Mouse (Mus musculus) liver, embryonic 16.5 days (tissue): ENCODE measurements around the gene Vps25. TPM values are rescaled to one million over a fixed set of nuclear protein-coding genes. Genes with fewer than 3 reads are reported as not detected.

ENCODE experiments used
- ATAC-seq: fragments of 200-750 bp; cut with Nextera tagmentation; 2 replicates; pipeline ENCODE4 v1.8.0; 2017; ENCODE audit warnings: low read depth, mild to moderate bottlenecking, moderate number of reproducible peaks, moderate library complexity
- H3K27ac ChIP-seq: fragments of 300-500 bp; sonication (generic); 2 replicates; pipeline ENCODE4 v1.5.1; 2014; ENCODE audit warnings: mild to moderate bottlenecking, low read length
- H3K27me3 ChIP-seq: fragments of 300-500 bp; sonication (generic); 2 replicates; pipeline ENCODE4 v1.6.1; 2014; ENCODE audit warnings: low read depth, low read length, mixed read lengths; ENCODE audit not compliant: control insufficient read depth, insufficient read depth
- H3K36me3 ChIP-seq: fragments of 300-500 bp; sonication (generic); 2 replicates; pipeline ENCODE4 v1.6.1; 2014; ENCODE audit warnings: mild to moderate bottlenecking; ENCODE audit not compliant: control insufficient read depth, insufficient read depth
- H3K4me1 ChIP-seq: fragments of 300-500 bp; sonication (generic); 2 replicates; pipeline ENCODE4 v1.6.1; 2014; ENCODE audit warnings: low read depth, low read length, mixed read lengths; ENCODE audit not compliant: control insufficient read depth
- H3K4me2 ChIP-seq: fragments of 300-500 bp; sonication (generic); 2 replicates; pipeline ENCODE4 v1.6.1; 2014; ENCODE audit warnings: low read depth, low read length, mixed read lengths
- H3K4me3 ChIP-seq: fragments of 300-500 bp; sonication (generic); 2 replicates; pipeline ENCODE4 v1.5.1; 2014; ENCODE audit warnings: low read depth, mild to moderate bottlenecking, low read length
- H3K9ac ChIP-seq: fragments of 300-500 bp; sonication (generic); 2 replicates; pipeline ENCODE4 v1.6.1; 2014; ENCODE audit warnings: low read depth, low read length
- H3K9me3 ChIP-seq: fragments of 300-500 bp; sonication (generic); replicated peaks from 2 replicates; pipeline ENCODE4 v1.6.1; 2016; ENCODE audit warnings: low read length; ENCODE audit not compliant: control insufficient read depth
- WGBS: fragments of 180-500 bp; shearing (Covaris S2); extraction: QIAGEN DNeasy Blood & Tissue Kit; methylation state at CpG from one replicate; pipeline ENCODE4 v1.1.7; 2014; ENCODE audit not compliant: insufficient replicate concordance; 5-methylcytosine and 5-hydroxymethylcytosine counted together
- polyA plus RNA-seq: library from polyadenylated mRNA; unstranded; fragments of >200 nt; fragmentation: Nextera tagmentation; extraction: Ambion mirVana; gene quantifications from 2 replicates; pipeline ENCODE4 v1.2.1, GENCODE M21; 2015

Gene Vps25
- polyA plus RNA-seq, 1 experiment from 2014 or later, result 75.2 TPM

DNA sequence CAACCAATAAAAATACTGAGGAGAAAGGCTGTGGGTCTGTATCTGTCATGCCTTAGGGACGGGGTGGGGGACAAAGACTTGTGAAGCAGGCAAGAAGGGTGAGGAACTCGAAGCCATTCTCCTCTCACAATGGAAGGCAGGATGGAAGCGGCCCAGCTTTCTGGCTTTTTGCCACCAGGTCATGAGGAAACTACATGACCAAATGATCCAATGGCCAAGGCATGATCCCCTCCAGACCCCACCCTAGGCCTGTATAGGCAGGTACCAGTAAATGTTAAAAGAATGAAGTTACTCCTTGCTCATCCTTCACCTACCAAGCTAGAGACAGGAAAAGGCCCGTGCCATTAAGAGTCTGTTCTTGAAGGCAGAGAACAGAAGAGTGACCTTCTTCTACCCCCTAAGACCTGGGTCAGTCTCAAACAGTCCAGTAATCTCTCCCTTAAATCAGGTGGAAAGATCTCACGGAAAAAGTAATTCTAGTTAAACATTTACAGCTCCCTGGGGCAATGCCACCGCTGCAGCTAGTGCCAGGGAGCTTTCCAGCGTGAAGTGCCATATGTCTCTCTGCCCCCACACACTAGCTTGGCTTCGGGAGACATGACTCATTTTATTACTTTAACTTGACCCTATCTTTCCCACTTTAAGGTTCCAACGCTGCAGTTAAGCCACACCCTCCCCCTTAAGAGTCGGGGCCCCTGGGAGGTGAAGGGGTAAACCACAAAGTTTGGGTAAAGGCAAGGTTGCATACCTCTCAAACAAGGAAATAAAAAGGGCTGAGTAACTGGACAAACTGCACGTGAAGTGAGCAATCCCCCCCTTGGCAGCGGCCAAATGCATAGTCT, 24.1 kb downstream of the Vps25 start:
- peak overlapping the region; percentile 74 for H3K4me3 ChIP-seq
- peak overlapping the region; percentile 76 for H3K9ac ChIP-seq
- ATAC-seq, result no peak
- peaks cover 2% of the 10 kb centered on the region; the same call in 1 of the 2 replicates for H3K36me3 ChIP-seq
- 40% methylated on average over 12 of the region's 12 CpGs for WGBS
- H3K9me3 ChIP-seq, result no peaks in the 10 kb centered on the region
- peak overlapping the region; percentile 66 for H3K4me2 ChIP-seq
- no peaks in the 10 kb centered on the region for H3K27me3 ChIP-seq
- H3K27ac ChIP-seq, result peak overlapping the region; percentile 61; the same call in 1 of the 2 replicates
- peaks cover 21% of the 10 kb centered on the region for H3K4me1 ChIP-seq

- Histone ChIP-seq H3K36me3 (peaks cover 2% of the 10 kb centered on the region; the same call in 1 of the 2 replicates), H3K4me1 (peaks cover 21% of the 10 kb centered on the region), H3K4me2 (peak within 1 kb of the TSS; percentile 66), H3K9ac (peak within 1 kb of the TSS; percentile 76), H3K9me3 (no peaks in the 10 kb centered on the region), H3K27me3 (no peaks in the 10 kb centered on the region), H3K4me3 (peak within 1 kb of the TSS; percentile 74), H3K27ac (peak within 1 kb of the TSS; percentile 61)
- peak; percentile 94 for ATAC-seq
- WGBS, result 3% methylated on average over 45 of the region's 45 CpGs
Observed at GRCm38 (mm10) chr11:101278223-101279192, 25.0 kb downstream of the Vps25 start, which contains the start of the genes Cntd1 and Coa3. TSS of gene Cntd1 (plus strand) at chr11:101279012. TSS of gene Coa3 (minus strand) at chr11:101279114.

GRCm38 (mm10) chr11:101279193-101279569, 25.7 kb downstream of the Vps25 start:
- H3K9ac ChIP-seq, result peak overlapping the region; percentile 76
- no peaks in the 10 kb centered on the region for H3K9me3 ChIP-seq
- peak overlapping the region; percentile 74 for H3K4me3 ChIP-seq
- H3K36me3 ChIP-seq, result peaks cover 2% of the 10 kb centered on the region; the same call in 1 of the 2 replicates
- WGBS, result 57% methylated on average over 14 of the region's 14 CpGs
- H3K4me1 ChIP-seq, result peaks cover 21% of the 10 kb centered on the region
- no peaks in the 10 kb centered on the region for H3K27me3 ChIP-seq
- peak; percentile 17; the same call in 1 of the 2 replicates for ATAC-seq
- no peak overlapping the region for H3K27ac ChIP-seq
- peak overlapping the region; percentile 66 for H3K4me2 ChIP-seq

DNA sequence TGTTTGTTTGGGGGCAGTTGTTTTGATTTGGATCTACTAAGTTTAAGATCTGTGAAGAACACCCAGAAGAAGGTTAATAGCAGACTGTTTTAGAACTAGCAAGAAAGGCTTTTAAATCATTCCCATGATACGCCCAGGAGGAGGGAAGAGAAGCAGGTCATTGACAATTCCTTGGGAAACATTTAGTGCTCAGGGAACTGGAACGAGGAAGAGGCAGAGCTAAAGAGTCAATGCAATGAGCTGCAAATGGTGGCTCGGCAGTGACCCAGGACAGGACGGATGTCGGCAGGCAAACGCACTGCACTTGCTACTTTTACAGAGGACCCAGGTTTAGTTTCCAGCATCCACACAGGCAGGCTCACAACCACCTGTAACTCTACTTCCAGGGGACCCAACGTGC, 27.3 kb downstream of the Vps25 start:
- WGBS, result 53% methylated on average over 7 of the region's 7 CpGs
- H3K36me3 ChIP-seq, result peaks cover 2% of the 10 kb centered on the region; the same call in 1 of the 2 replicates

DNA sequence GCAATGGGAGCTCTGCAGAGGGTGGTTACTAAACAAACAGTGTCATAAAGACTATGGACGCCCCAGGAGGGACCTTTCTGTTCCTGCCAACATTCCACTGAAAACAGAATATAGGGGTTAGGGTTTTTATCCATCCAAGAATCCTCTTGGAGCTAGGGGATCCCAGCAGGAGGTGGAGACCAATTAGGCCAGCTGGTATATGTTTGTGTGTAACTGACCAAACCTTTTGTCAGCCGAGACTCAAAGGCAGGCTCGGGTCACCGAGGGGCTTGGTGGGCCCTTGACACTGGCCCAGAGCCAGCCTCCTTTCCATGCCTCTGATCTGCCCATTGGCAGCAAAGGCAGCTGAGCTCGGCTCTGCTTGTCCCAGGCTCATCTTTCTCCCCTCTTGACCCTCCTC, 29.4 kb downstream of the Vps25 start:
- H3K9ac ChIP-seq, result no peak overlapping the region
- ATAC-seq, result no peak
- peaks cover 6% of the 10 kb centered on the region for H3K4me1 ChIP-seq
- no peaks in the 10 kb centered on the region for H3K9me3 ChIP-seq
- H3K4me2 ChIP-seq, result no peak overlapping the region
- WGBS, result 67% methylated on average over 5 of the region's 5 CpGs
- peaks cover 3% of the 10 kb centered on the region; the same call in 1 of the 2 replicates for H3K36me3 ChIP-seq
- no peak overlapping the region for H3K4me3 ChIP-seq
- no peaks in the 10 kb centered on the region for H3K27me3 ChIP-seq
- H3K27ac ChIP-seq, result no peak overlapping the region

More for the DNA sequence above, 27.3 kb downstream of the Vps25 start:
- Histone ChIP-seq H3K27ac (no peak overlapping the region), H3K9ac (no peak overlapping the region), H3K4me1 (peaks cover 21% of the 10 kb centered on the region), H3K4me3 (no peak overlapping the region), H3K27me3 (no peaks in the 10 kb centered on the region), H3K4me2 (no peak overlapping the region), H3K9me3 (no peaks in the 10 kb centered on the region)
- no peak for ATAC-seq

DNA sequence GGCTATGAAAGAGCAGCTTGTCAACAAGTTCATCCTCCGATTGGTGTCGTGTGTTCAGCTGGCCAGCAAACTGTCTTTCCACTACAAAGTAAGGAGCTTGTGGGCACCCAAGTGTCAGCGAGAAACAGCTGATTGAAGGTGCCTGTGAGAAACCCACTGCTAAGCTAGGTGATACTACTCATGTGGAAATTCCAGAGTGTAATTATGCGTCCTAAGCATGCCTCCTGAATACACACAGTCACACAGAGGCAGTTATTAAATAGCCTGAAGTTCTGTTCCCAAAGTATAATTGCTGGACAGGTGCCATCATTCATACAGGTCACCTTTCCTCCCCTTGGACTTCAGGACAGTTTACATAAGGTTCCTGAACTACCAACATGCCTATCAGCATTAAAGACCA, 30.3 kb downstream of the Vps25 start:
- Histone ChIP-seq H3K9me3 (no peaks in the 10 kb centered on the region), H3K9ac (no peak overlapping the region), H3K36me3 (peaks cover 10% of the 10 kb centered on the region), H3K4me2 (no peak overlapping the region), H3K27me3 (no peaks in the 10 kb centered on the region), H3K4me3 (no peak overlapping the region), H3K4me1 (peaks cover 4% of the 10 kb centered on the region), H3K27ac (no peak overlapping the region)
- ATAC-seq, result no peak
- 66% methylated on average over 4 of the region's 4 CpGs for WGBS

DNA sequence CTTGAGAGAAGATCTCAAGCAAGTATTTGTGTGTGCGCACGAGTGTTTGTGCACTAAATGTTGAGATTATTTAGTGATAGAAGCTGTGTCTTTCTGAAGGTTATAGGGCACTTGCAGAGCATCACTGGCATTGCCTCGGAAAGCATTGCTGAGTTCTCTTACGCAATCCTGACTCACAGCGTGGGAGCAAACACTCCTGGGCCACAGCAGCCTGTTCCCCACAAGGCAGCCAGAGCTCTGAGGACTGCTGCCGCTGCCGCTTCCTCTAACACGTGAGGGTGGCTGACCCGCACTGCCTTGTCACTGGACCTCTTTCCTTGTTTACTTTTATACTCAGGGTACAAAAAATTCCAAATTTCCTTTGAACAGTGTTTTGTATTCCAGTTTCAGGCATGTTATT, 33.8 kb downstream of the Vps25 start:
- no peak overlapping the region for H3K27ac ChIP-seq
- 61% methylated on average over 9 of the region's 9 CpGs for WGBS
- no peaks in the 10 kb centered on the region for H3K9me3 ChIP-seq
- H3K4me1 ChIP-seq, result no peaks in the 10 kb centered on the region; the same call in 1 of the 2 replicates
- ATAC-seq, result peak; percentile 50; the same call in 1 of the 2 replicates
- peaks cover 43% of the 10 kb centered on the region for H3K36me3 ChIP-seq
- H3K4me3 ChIP-seq, result no peak overlapping the region
- H3K4me2 ChIP-seq, result no peak overlapping the region
- no peaks in the 10 kb centered on the region for H3K27me3 ChIP-seq
- no peak overlapping the region for H3K9ac ChIP-seq

DNA sequence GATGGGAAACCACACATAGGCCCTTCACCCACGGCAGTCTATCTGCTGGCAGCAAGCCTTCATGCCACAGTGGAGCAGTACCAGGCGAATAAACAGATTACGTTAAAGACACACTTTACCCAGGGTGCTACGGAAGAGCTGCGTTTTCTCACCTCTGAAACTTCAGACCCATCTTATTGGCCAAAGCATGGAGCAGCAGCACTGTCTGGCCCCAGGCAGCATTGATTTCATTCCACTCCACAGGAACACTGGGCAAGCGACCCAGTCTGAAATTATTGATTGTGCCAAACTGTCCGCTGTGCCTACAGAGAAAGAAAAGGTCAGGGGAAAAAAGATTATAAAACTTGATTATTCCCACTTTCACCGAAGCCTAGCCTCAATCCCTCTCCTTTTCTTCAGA, 37.7 kb downstream of the Vps25 start:
- H3K9me3 ChIP-seq, result no peaks in the 10 kb centered on the region
- 92% methylated on average over 8 of the region's 8 CpGs for WGBS
- H3K36me3 ChIP-seq, result peaks cover 73% of the 10 kb centered on the region
- no peaks in the 10 kb centered on the region for H3K27me3 ChIP-seq
- H3K4me3 ChIP-seq, result no peak overlapping the region
- no peak overlapping the region for H3K4me2 ChIP-seq
- no peak overlapping the region for H3K27ac ChIP-seq
- no peaks in the 10 kb centered on the region for H3K4me1 ChIP-seq
- ATAC-seq, result no peak
- H3K9ac ChIP-seq, result no peak overlapping the region
